Mouse (Mus musculus): ENCODE data around the gene Yy1. TPM values are rescaled to one million over a fixed set of nuclear protein-coding genes. Genes with fewer than 3 reads are reported as not detected.

The Yy1 gene
- polyA plus RNA-seq, 1 experiment = 15.3 TPM

DNA sequence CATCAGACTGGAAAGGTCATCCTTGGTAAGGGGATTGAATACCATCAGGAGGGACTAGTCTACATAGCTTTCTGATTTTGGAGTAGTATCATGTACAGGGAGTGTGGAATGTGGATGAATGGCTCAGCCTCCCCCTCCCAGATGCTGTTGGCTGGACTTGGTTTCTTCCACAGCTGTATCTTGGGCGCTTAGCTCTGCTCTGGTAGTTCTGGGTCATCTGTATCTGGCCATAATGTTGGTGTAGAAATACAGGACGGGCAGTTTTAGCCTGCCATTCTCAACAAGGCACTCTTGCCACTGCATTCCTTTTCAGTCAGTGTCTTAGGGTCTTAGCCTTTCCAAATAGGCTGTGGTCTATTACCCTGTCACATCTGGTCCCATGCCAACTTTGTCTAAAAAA is 8.8 kb downstream of the Yy1 start:
- H3K79me2 ChIP-seq (ENCODE audit: control insufficient read depth, insufficient read depth) = peaks cover 100% of the 10 kb centered on the region
- no peaks in the 10 kb centered on the region for H3K36me3 ChIP-seq (ENCODE audit: control insufficient read depth, insufficient read depth)
- TF ChIP-seq TCF12 (IDR thresholded peaks at IDR 0.05; ENCODE audit: insufficient read depth, poor library complexity, severe bottlenecking) (no peak), MAX (IDR thresholded peaks at IDR 0.05; ENCODE audit: low read depth) (no peak), E2F4 (IDR thresholded peaks at IDR 0.05; ENCODE audit: insufficient read depth) (no peak), CEBPB (IDR thresholded peaks at IDR 0.05; ENCODE audit: insufficient read depth, poor library complexity, severe bottlenecking) (no peak), USF1 (IDR thresholded peaks at IDR 0.05; ENCODE audit: low read depth) (no peak), REST (IDR thresholded peaks at IDR 0.05; ENCODE audit: insufficient read depth, insufficient read length) (no peak), MYOD1 (IDR thresholded peaks at IDR 0.05; ENCODE audit: control insufficient read depth in 1 of 3, insufficient read length in 2 of 3, low read depth in 2 of 3) (no peak), TCF3 (IDR thresholded peaks at IDR 0.05; ENCODE audit: insufficient read length, low read depth) (no peak), SRF (IDR thresholded peaks at IDR 0.05; ENCODE audit: control insufficient read depth, insufficient read length, low read depth) (no peak), MYOG (IDR thresholded peaks at IDR 0.05; ENCODE audit: control insufficient read depth in 1 of 3, insufficient read depth in 1 of 3, insufficient read length in 2 of 3, low read depth in 2 of 3) (no peak), POLR2A (IDR thresholded peaks at IDR 0.05; ENCODE audit: insufficient read length, low read depth) (no peak), POLR2AphosphoS2 (IDR thresholded peaks at IDR 0.05; ENCODE audit: insufficient read length, low read depth) (no peak)
- H3K27me3 ChIP-seq (ENCODE audit: control insufficient read depth, insufficient read depth, insufficient read length) = no peaks in the 10 kb centered on the region
- H3K4me2 ChIP-seq (ENCODE audit: low read depth) = no peak overlapping the region
- H3K4me3 ChIP-seq = no peak overlapping the region
- no peak overlapping the region for H3ac ChIP-seq (ENCODE audit: control insufficient read depth, insufficient read length)

DNA sequence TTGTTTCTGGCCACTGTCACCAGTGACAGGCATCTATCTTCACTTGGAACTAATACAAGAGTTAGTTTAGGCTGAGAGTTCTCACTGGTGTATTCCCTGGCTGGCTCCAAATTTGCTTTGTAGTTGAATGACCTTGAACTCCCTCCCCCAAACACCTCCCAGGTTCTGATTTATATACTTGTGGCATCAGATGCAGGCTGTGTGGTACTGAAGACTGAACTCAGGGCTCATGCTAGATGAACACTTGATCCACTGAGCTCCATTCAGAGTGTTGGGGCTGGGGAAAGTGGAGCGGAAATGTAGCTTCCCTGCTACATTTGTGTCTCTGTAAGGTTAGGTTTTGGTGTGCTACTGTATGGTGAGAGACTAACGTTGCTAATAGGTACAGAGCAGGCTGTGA is 11.6 kb downstream of the Yy1 start:
- H3K79me2 ChIP-seq (ENCODE audit: control insufficient read depth, insufficient read depth) = peaks cover 100% of the 10 kb centered on the region
- TF ChIP-seq POLR2AphosphoS2 (IDR thresholded peaks at IDR 0.05; ENCODE audit: insufficient read length, low read depth) (no peak), REST (IDR thresholded peaks at IDR 0.05; ENCODE audit: insufficient read depth, insufficient read length) (no peak), E2F4 (IDR thresholded peaks at IDR 0.05; ENCODE audit: insufficient read depth) (no peak), MYOG (IDR thresholded peaks at IDR 0.05; ENCODE audit: control insufficient read depth in 1 of 3, insufficient read depth in 1 of 3, insufficient read length in 2 of 3, low read depth in 2 of 3) (no peak), SRF (IDR thresholded peaks at IDR 0.05; ENCODE audit: control insufficient read depth, insufficient read length, low read depth) (no peak), CEBPB (IDR thresholded peaks at IDR 0.05; ENCODE audit: insufficient read depth, poor library complexity, severe bottlenecking) (no peak), TCF3 (IDR thresholded peaks at IDR 0.05; ENCODE audit: insufficient read length, low read depth) (no peak), TCF12 (IDR thresholded peaks at IDR 0.05; ENCODE audit: insufficient read depth, poor library complexity, severe bottlenecking) (no peak), POLR2A (IDR thresholded peaks at IDR 0.05; ENCODE audit: insufficient read length, low read depth) (no peak), USF1 (IDR thresholded peaks at IDR 0.05; ENCODE audit: low read depth) (no peak), MYOD1 (IDR thresholded peaks at IDR 0.05; ENCODE audit: control insufficient read depth in 1 of 3, insufficient read length in 2 of 3, low read depth in 2 of 3) (no peak), MAX (IDR thresholded peaks at IDR 0.05; ENCODE audit: low read depth) (no peak)

DNA sequence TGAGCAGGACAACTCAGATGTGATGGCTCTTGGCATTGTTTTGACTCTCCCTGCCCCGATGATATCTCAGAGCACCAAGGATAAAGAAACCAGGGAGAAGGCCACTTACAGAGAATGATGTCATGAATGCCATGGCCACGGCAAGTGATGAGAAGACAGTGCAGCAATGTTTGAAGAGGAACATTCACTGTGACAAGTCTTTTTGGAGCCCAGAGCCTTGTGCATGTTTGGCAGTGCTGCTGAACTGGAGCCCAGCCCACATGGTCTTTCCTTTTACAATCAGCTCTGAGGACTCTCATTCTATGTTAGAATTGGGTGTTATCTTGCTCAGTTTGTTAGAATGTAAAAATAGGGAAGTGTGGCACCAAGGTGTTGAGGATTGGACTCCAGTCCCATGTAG is 15.7 kb downstream of the Yy1 start:
- Histone ChIP-seq H3ac (ENCODE audit: control insufficient read depth, insufficient read length) (no peak overlapping the region), H3K79me2 (ENCODE audit: control insufficient read depth, insufficient read depth) (peaks cover 100% of the 10 kb centered on the region), H3K4me3 (no peak overlapping the region), H3K4me2 (ENCODE audit: low read depth) (no peak overlapping the region), H3K27me3 (ENCODE audit: control insufficient read depth, insufficient read depth, insufficient read length) (no peaks in the 10 kb centered on the region), H3K36me3 (ENCODE audit: control insufficient read depth, insufficient read depth) (no peaks in the 10 kb centered on the region)
- no peak for TF ChIP-seq TCF3 (IDR thresholded peaks at IDR 0.05; ENCODE audit: insufficient read length, low read depth)
- no peak for TF ChIP-seq MYOG (IDR thresholded peaks at IDR 0.05; ENCODE audit: control insufficient read depth in 1 of 3, insufficient read depth in 1 of 3, insufficient read length in 2 of 3, low read depth in 2 of 3)
- TF ChIP-seq MAX (IDR thresholded peaks at IDR 0.05; ENCODE audit: low read depth) = no peak
- TF ChIP-seq CEBPB (IDR thresholded peaks at IDR 0.05; ENCODE audit: insufficient read depth, poor library complexity, severe bottlenecking) = no peak
- no peak for TF ChIP-seq E2F4 (IDR thresholded peaks at IDR 0.05; ENCODE audit: insufficient read depth)
- TF ChIP-seq SRF (IDR thresholded peaks at IDR 0.05; ENCODE audit: control insufficient read depth, insufficient read length, low read depth) = no peak
- no peak for TF ChIP-seq USF1 (IDR thresholded peaks at IDR 0.05; ENCODE audit: low read depth)
- TF ChIP-seq POLR2AphosphoS2 (IDR thresholded peaks at IDR 0.05; ENCODE audit: insufficient read length, low read depth) = no peak
- no peak for TF ChIP-seq MYOD1 (IDR thresholded peaks at IDR 0.05; ENCODE audit: control insufficient read depth in 1 of 3, insufficient read length in 2 of 3, low read depth in 2 of 3)
- no peak for TF ChIP-seq POLR2A (IDR thresholded peaks at IDR 0.05; ENCODE audit: insufficient read length, low read depth)
- TF ChIP-seq REST (IDR thresholded peaks at IDR 0.05; ENCODE audit: insufficient read depth, insufficient read length) = no peak
- no peak for TF ChIP-seq TCF12 (IDR thresholded peaks at IDR 0.05; ENCODE audit: insufficient read depth, poor library complexity, severe bottlenecking)

More for the DNA sequence above, 11.6 kb downstream of the Yy1 start:
- H3K4me3 ChIP-seq = no peak overlapping the region
- no peak overlapping the region for H3K4me2 ChIP-seq (ENCODE audit: low read depth)
- H3ac ChIP-seq (ENCODE audit: control insufficient read depth, insufficient read length) = no peak overlapping the region
- no peaks in the 10 kb centered on the region for H3K36me3 ChIP-seq (ENCODE audit: control insufficient read depth, insufficient read depth)
- H3K27me3 ChIP-seq (ENCODE audit: control insufficient read depth, insufficient read depth, insufficient read length) = no peaks in the 10 kb centered on the region

DNA sequence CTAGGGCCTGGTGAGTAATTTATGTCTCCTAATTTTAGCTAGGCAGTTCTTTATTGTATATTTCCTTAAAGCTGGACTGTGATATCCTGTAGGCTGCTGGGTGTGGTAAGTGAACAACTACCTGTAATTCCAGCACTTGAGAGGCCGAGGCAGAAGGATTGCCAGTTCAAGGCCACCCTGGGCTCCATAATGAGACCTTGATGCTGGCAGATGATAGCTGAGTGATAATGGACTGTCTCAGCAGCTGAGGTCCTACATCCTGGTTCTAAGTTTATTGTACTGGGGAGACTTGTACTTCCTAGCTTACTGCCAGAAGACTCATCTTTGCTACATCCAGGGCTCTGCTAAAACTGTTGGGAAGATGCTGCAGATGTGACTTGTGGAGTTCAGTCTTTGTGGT is 17.0 kb downstream of the Yy1 start:
- Histone ChIP-seq H3K27me3 (ENCODE audit: control insufficient read depth, insufficient read depth, insufficient read length) (no peaks in the 10 kb centered on the region), H3K4me3 (no peak overlapping the region), H3K36me3 (ENCODE audit: control insufficient read depth, insufficient read depth) (no peaks in the 10 kb centered on the region), H3ac (ENCODE audit: control insufficient read depth, insufficient read length) (no peak overlapping the region), H3K4me2 (ENCODE audit: low read depth) (no peak overlapping the region), H3K79me2 (ENCODE audit: control insufficient read depth, insufficient read depth) (peaks cover 100% of the 10 kb centered on the region)
- no peak for TF ChIP-seq CEBPB (IDR thresholded peaks at IDR 0.05; ENCODE audit: insufficient read depth, poor library complexity, severe bottlenecking)
- no peak for TF ChIP-seq USF1 (IDR thresholded peaks at IDR 0.05; ENCODE audit: low read depth)
- no peak for TF ChIP-seq REST (IDR thresholded peaks at IDR 0.05; ENCODE audit: insufficient read depth, insufficient read length)
- TF ChIP-seq POLR2AphosphoS2 (IDR thresholded peaks at IDR 0.05; ENCODE audit: insufficient read length, low read depth) = no peak
- no peak for TF ChIP-seq TCF12 (IDR thresholded peaks at IDR 0.05; ENCODE audit: insufficient read depth, poor library complexity, severe bottlenecking)
- TF ChIP-seq E2F4 (IDR thresholded peaks at IDR 0.05; ENCODE audit: insufficient read depth) = no peak
- TF ChIP-seq MYOG (IDR thresholded peaks at IDR 0.05; ENCODE audit: control insufficient read depth in 1 of 3, insufficient read depth in 1 of 3, insufficient read length in 2 of 3, low read depth in 2 of 3) = no peak
- TF ChIP-seq MAX (IDR thresholded peaks at IDR 0.05; ENCODE audit: low read depth) = no peak
